Mouse (Mus musculus) hindlimb bud, embryonic 11.5 days (tissue): ENCODE data around the gene Vmn1r174.
"Not testable (repeated sequence)": the region's sequence is repeated elsewhere in the genome, so short reads cannot be mapped to it uniquely, and the experiment has no call there.

Source experiments
- DNase-seq: peaks from one replicate; pipeline ENCODE4 v3.0.0-alpha.2; 2012; ENCODE audit warnings: low read depth, low spot score; ENCODE audit errors: extremely low spot score

Vmn1r174 gene

DNA sequence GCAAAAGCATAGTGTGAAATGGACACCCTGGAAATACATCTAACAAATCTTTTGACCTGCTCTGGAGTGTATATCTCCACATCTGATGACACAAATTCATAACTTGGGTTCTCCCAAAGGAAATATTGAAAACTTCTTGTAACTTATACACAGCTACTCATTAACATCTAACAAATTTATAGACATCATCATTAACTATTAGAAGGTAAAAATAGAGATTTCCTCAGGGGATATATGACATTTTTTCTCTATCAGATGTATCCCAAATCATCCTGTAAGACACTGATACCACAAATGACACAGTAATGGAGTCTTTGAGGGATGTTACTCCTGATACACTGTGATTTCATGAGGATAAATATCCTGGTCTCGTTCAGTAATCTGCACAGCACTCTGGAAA is at the start of gene Vmn1r174:
Vmn1r174 (plus strand) TSS at position 301 of the 400 bp plus-strand sequence.
- DNase-seq: not testable (repeated sequence)

DNA sequence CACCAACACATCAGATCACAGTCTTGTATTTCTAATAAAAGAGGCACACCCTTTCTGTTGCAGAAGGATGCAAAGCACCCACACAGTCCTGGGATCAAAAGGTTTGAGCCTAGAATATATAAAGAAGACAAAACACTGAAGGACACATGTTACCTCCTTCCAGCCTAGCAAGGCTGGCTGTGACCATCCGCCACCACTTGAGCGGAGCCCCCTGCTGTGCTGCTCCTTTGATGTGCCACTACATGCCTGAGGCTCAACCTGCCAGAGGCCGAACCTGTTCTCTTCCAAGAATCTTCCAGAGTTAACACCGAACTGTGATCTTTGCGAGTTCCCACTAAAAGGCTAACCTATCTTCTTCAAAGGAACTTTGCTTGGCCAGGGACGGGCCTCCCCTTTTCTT is 32.5 kb downstream of the Vmn1r174 start:
- no peak for DNase-seq

DNA sequence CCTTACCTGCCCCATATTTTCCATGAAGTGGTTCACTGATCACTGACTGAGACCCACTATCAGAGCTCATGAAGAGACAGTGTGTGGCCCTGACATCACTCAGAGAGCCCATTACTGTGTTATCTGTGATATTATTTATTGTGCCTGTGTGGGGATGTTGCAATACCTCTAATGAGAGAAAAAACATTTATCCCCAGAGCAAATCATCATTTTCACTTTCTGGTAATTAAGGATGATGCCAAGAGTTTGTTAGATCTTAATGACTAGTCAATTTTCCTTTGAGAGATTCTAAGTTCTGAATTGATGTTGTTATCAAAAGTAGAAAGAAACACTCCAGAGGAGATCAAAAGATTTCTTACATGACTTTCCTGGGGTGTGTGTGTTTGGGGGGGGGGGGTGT is 58.5 kb downstream of the Vmn1r174 start, which contains the start of gene Vmn1r175:
Vmn1r175 (minus strand) TSS at position 101 of the 400 bp plus-strand sequence.
- DNase-seq: not testable (repeated sequence)
